Mouse (Mus musculus) G1E (cell line): ENCODE data around the gene Tmed4.

Experiments
- CTCF ChIP-seq: IDR thresholded peaks from 2 replicates; pipeline ENCODE4 v1.5.1; 2012; ENCODE audit warnings: low read depth, low read length, inconsistent platforms, mixed read lengths
- GATA1 ChIP-seq: IDR thresholded peaks from 2 replicates; pipeline ENCODE4 v1.6.1; 2012; ENCODE audit warnings: borderline replicate concordance, low read length, inconsistent platforms, mixed read lengths
- GATA2 ChIP-seq: IDR thresholded peaks from 2 replicates; pipeline ENCODE4 v1.6.1; 2012; ENCODE audit warnings: low read depth, low read length, inconsistent platforms, borderline replicate concordance
- POLR2AphosphoS5 ChIP-seq: IDR thresholded peaks from 2 replicates; pipeline ENCODE4 v1.6.1; 2012; ENCODE audit warnings: low read depth, low read length, inconsistent platforms; ENCODE audit not compliant: insufficient replicate concordance
- TAL1 ChIP-seq: conservative IDR thresholded peaks from 2 replicates; pipeline ENCODE4 v1.6.1; 2012; ENCODE audit warnings: low read depth, low read length, inconsistent platforms, mixed read lengths

GRCm38 (mm10) chr11:6273607-6274006 lies 1.1 kb downstream of the Tmed4 start:
- TF ChIP-seq CTCF (no peak), POLR2AphosphoS5 (no peak), GATA1 (no peak), TAL1 (no peak), GATA2 (no peak)
